Mouse (Mus musculus): ENCODE results near the gene Gm37419. TPM values are rescaled to one million over a fixed set of nuclear protein-coding genes. Genes with fewer than 3 reads are reported as not detected.

Gene Gm37419
- polyA plus RNA-seq, 1 experiment from 2014 or later: not detected

DNA sequence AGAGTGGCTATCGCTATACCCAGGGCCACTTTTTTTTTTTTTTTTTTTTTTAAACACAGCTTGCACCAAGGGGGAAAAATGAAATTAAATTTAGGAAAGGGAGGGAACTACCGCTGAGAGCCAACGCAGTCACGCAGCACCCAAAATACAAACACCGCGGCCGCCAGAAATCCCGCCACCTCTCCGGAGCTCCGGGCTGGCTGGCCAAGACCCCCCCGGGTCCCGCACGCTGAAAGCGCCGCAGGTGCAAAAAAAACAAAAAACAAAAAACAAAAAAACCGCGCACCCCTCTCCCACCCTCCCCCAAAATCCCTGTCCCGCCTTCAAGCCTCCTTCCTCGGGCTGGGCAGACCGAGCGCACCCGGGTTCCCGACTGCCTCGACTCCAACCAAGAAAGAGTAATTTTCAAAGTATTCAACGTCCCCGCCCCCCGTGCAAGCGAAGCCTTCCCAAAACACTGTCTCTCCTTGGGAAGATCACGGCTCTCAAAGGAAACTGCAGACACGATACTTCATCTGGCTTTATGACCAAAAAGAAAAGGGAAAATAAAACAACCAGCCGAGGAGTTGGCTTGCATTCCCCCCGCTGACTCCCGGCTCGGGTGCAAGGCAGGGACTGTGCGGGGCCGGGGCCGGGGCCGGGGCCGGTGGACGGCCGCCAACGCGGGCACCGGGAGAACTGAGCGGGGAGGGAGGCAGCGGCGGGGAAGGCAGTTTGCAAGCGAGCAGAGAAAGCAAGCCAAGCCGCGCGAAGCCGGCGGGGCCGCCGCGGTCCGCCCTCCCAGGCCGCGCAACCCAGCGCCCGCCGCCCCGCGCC lies 733 bp upstream of the Gm37419 start:
- Histone ChIP-seq H3K9ac (peak overlapping the region; percentile 97), H3K4me3 (peak overlapping the region; percentile 92), H3K9me3 (replicated peaks) (no peaks in the 10 kb centered on the region), H3K36me3 (no peaks in the 10 kb centered on the region), H3K27me3 (replicated peaks) (no peaks in the 10 kb centered on the region), H3K27ac (ENCODE audit: poor library complexity, severe bottlenecking) (peak overlapping the region; percentile 97), H3K4me2 (peak overlapping the region; percentile 97), H3K4me1 (replicated peaks) (peaks cover 32% of the 10 kb centered on the region)
- peak; percentile 46 for ATAC-seq (ENCODE audit: insufficient number of reproducible peaks, low FRiP score)
- under 1% methylated on average over 64 of the region's 64 CpGs for WGBS

DNA sequence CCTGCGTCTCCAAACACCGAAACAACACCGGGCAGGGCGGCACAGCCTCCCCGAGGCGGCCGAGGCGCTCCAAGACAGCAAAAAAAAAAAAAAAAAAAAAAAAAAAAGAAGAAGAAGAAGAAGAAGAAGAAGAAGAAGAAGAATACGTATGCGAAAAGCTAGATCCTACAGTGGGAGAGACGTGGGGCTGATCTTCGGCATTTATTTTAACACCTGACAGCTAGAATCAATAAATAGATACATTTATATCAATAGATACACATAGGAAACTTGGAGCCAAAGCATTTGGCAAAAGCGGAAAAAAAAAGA lies 171 bp upstream of the Gm37419 start:
- H3K36me3 ChIP-seq: no peaks in the 10 kb centered on the region
- H3K9me3 ChIP-seq (replicated peaks): no peaks in the 10 kb centered on the region
- peak overlapping the region; percentile 92 for H3K4me3 ChIP-seq
- peak overlapping the region; percentile 97 for H3K9ac ChIP-seq
- peak overlapping the region; percentile 97 for H3K4me2 ChIP-seq
- H3K27ac ChIP-seq (ENCODE audit: poor library complexity, severe bottlenecking): peak overlapping the region; percentile 97
- peaks cover 33% of the 10 kb centered on the region for H3K4me1 ChIP-seq (replicated peaks)
- no peaks in the 10 kb centered on the region for H3K27me3 ChIP-seq (replicated peaks)
- no peak for ATAC-seq (ENCODE audit: insufficient number of reproducible peaks, low FRiP score)
- 0% methylated on average over 13 of the region's 13 CpGs for WGBS

- H3K9ac ChIP-seq: peak overlapping the region; percentile 97
- H3K4me2 ChIP-seq: peak overlapping the region; percentile 97
- H3K27me3 ChIP-seq (replicated peaks): no peaks in the 10 kb centered on the region
- H3K27ac ChIP-seq (ENCODE audit: poor library complexity, severe bottlenecking): peak overlapping the region; percentile 97
- peaks cover 35% of the 10 kb centered on the region for H3K4me1 ChIP-seq (replicated peaks)
- no peak for ATAC-seq (ENCODE audit: insufficient number of reproducible peaks, low FRiP score)
- peak overlapping the region; percentile 92 for H3K4me3 ChIP-seq
- 3% methylated on average over 25 of the region's 25 CpGs for WGBS
- H3K36me3 ChIP-seq: no peaks in the 10 kb centered on the region
- H3K9me3 ChIP-seq (replicated peaks): no peaks in the 10 kb centered on the region
Measured at GRCm38 (mm10) chr16:23989209-23990160, 1.2 kb downstream of the Gm37419 start.

- peak overlapping the region; percentile 97 for H3K4me2 ChIP-seq
- H3K9ac ChIP-seq: peak overlapping the region; percentile 97
- H3K27me3 ChIP-seq (replicated peaks): no peaks in the 10 kb centered on the region
- WGBS: 45% methylated on average over 11 of the region's 11 CpGs
- no peak for ATAC-seq (ENCODE audit: insufficient number of reproducible peaks, low FRiP score)
- no peaks in the 10 kb centered on the region for H3K36me3 ChIP-seq
- peak overlapping the region; percentile 92 for H3K4me3 ChIP-seq
- H3K9me3 ChIP-seq (replicated peaks): no peaks in the 10 kb centered on the region
- H3K4me1 ChIP-seq (replicated peaks): peaks cover 35% of the 10 kb centered on the region
- peak overlapping the region; percentile 97 for H3K27ac ChIP-seq (ENCODE audit: poor library complexity, severe bottlenecking)
Measured at GRCm38 (mm10) chr16:23990161-23990970, 2.1 kb downstream of the Gm37419 start.

DNA sequence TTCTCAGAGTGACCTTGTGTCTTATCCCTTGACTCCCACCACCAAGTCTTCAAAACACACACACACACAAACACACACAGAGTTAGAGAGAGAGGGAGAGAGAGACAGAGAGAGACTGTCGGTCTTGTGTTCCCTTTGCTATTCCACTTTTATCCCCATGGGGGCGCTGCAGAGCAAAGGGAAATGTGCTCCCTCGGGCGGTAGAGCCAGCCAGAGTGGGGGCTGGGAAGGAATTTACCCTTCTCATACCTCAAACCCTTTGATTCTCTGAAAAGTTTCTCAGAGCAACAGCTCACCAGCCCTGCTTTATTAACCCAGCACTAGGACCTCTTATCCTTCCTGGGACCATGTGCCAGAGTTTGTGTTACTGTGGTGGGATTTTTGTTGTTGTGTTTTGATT lies 2.9 kb downstream of the Gm37419 start:
- Histone ChIP-seq H3K27me3 (replicated peaks) (no peaks in the 10 kb centered on the region), H3K4me3 (no peak overlapping the region), H3K4me2 (no peak overlapping the region), H3K4me1 (replicated peaks) (peaks cover 28% of the 10 kb centered on the region), H3K27ac (ENCODE audit: poor library complexity, severe bottlenecking) (no peak overlapping the region), H3K36me3 (no peaks in the 10 kb centered on the region), H3K9me3 (replicated peaks) (no peaks in the 10 kb centered on the region), H3K9ac (no peak overlapping the region)
- WGBS: 2% methylated on average over 4 of the region's 4 CpGs
- ATAC-seq (ENCODE audit: insufficient number of reproducible peaks, low FRiP score): no peak

DNA sequence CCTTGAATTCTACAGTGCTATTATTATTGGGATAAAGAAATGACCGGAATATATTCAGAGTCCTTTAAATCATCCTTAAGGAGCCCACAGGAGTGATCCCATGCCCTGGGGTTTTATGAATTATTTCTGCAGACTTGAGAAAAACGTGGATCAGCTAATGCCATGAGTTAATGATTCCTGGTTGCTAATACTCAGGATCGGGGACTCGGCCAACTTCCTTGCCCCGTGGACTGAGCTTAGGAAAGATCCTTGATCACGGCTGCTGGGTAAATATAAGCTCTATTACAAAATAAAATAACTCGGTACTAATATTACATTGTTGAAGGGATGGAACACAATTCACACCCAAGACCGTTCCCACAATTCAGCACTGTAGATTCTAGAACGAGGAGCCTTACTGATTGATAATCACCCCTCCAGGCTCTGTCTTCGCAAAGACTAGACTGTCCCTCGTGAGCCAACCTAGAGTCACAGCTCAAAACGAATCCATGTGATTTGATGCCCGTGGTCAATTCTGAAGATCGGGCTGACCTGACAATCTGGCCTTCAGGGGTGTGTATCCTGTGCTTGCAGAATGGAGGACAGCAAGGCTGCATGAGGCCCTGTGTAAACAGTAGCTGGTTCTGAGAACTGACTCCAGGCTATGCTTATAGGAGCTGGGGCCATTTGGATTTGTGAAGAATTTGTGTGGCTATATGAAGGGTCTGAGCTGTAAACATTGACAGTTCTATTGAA lies 3.7 kb downstream of the Gm37419 start:
- Histone ChIP-seq H3K9ac (no peak overlapping the region), H3K4me1 (replicated peaks) (peaks cover 24% of the 10 kb centered on the region), H3K4me2 (no peak overlapping the region), H3K4me3 (no peak overlapping the region), H3K36me3 (no peaks in the 10 kb centered on the region), H3K27ac (ENCODE audit: poor library complexity, severe bottlenecking) (no peak overlapping the region), H3K9me3 (replicated peaks) (no peaks in the 10 kb centered on the region), H3K27me3 (replicated peaks) (no peaks in the 10 kb centered on the region)
- no peak for ATAC-seq (ENCODE audit: insufficient number of reproducible peaks, low FRiP score)
- WGBS: 86% methylated on average over 14 of the region's 14 CpGs

GRCm38 (mm10) chr16:23993351-23994321 lies 5.4 kb downstream of the Gm37419 start:
- Histone ChIP-seq H3K9ac (no peak overlapping the region), H3K9me3 (replicated peaks) (no peaks in the 10 kb centered on the region), H3K4me3 (no peak overlapping the region), H3K4me1 (replicated peaks) (peaks cover 23% of the 10 kb centered on the region), H3K4me2 (peak overlapping the region; percentile 31; the same call in 1 of the 2 replicates), H3K36me3 (no peaks in the 10 kb centered on the region), H3K27ac (ENCODE audit: poor library complexity, severe bottlenecking) (no peak overlapping the region), H3K27me3 (replicated peaks) (no peaks in the 10 kb centered on the region)
- 49% methylated on average over 17 of the region's 17 CpGs for WGBS
- 0 out of 2 replicates have a peak, but pooled peaks have one; percentile 16 for ATAC-seq (ENCODE audit: insufficient number of reproducible peaks, low FRiP score)

DNA sequence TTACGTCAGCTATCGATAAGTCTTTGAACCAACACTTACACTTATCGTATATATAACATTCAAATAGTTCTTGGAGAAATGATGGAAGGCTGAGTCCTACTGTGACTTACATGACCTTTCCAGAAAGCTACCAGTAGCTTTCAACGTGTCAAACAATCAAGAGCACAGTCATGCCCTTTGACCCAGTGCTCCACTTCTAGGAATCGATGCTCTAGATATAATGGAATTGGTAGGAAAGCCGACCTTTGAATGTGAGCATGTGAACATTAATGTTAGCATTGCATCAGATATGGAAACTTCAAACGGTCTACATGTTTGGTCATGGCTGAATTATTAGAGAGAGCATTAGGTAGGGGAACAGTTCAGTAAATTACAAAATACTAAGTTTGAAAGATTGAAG lies 8.1 kb downstream of the Gm37419 start:
- H3K27ac ChIP-seq (ENCODE audit: poor library complexity, severe bottlenecking): no peak overlapping the region
- H3K27me3 ChIP-seq (replicated peaks): no peaks in the 10 kb centered on the region
- peaks cover 11% of the 10 kb centered on the region for H3K4me1 ChIP-seq (replicated peaks)
- ATAC-seq (ENCODE audit: insufficient number of reproducible peaks, low FRiP score): no peak
- H3K4me3 ChIP-seq: no peak overlapping the region
- H3K9me3 ChIP-seq (replicated peaks): no peaks in the 10 kb centered on the region
- WGBS: 82% methylated on average over 7 of the region's 7 CpGs
- no peak overlapping the region for H3K4me2 ChIP-seq
- H3K9ac ChIP-seq: no peak overlapping the region
- H3K36me3 ChIP-seq: no peaks in the 10 kb centered on the region

DNA sequence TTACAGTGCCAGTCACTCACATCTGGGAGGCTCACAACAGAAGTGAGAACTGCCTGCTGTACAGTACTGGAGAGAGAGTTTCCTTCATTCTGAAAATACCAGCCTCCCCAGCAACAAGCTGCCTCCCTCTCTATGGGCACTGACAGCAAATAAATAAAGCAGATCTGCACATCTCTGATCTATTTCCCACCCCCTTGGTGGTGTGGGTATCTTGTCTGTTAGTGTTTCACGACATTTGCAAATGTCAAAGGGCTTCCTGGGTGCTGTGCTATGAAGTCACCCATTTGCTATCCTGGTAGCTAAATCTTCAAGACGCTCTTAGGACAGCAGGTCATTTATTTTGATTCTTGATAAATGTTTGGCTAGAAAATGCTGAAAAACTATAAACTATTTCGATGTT lies 8.9 kb downstream of the Gm37419 start:
- Histone ChIP-seq H3K27ac (ENCODE audit: poor library complexity, severe bottlenecking) (no peak overlapping the region), H3K9ac (no peak overlapping the region), H3K4me1 (replicated peaks) (peaks cover 10% of the 10 kb centered on the region), H3K4me2 (no peak overlapping the region), H3K4me3 (no peak overlapping the region), H3K9me3 (replicated peaks) (no peaks in the 10 kb centered on the region), H3K27me3 (replicated peaks) (no peaks in the 10 kb centered on the region), H3K36me3 (no peaks in the 10 kb centered on the region)
- no peak for ATAC-seq (ENCODE audit: insufficient number of reproducible peaks, low FRiP score)
- WGBS: 66% methylated on average over 3 of the region's 3 CpGs
